Mouse (Mus musculus) cerebellum, adult 2 months (tissue): ENCODE data around the gene Zfp804a. TPM values are rescaled to one million over a fixed set of nuclear protein-coding genes. Genes with fewer than 3 reads are reported as not detected.

ENCODE experiments used
- DNase-seq, 2 experiments: peaks; one replicate each; pipeline ENCODE4 v3.0.0; 2021
- H3K27ac ChIP-seq: fragments of 200-500 bp; 2 replicates; pipeline ENCODE4 v1.5.1; 2012; ENCODE audit warnings: low read length, control low read depth, inconsistent platforms; ENCODE audit not compliant: insufficient read depth
- H3K27me3 ChIP-seq: fragments of 200-500 bp; 2 replicates; pipeline ENCODE4 v1.6.1; 2012; ENCODE audit warnings: inconsistent platforms, mild to moderate bottlenecking, low read length, moderate library complexity; ENCODE audit not compliant: control insufficient read depth, insufficient read depth
- H3K4me1 ChIP-seq: fragments of 200-500 bp; 2 replicates; pipeline ENCODE4 v1.6.1; 2011; ENCODE audit warnings: low read length; ENCODE audit not compliant: control insufficient read depth, insufficient read depth
- H3K4me3 ChIP-seq: fragments of 200-500 bp; replicated peaks from 2 replicates; pipeline ENCODE3; 2011; ENCODE audit warnings: mild to moderate bottlenecking, low read depth, low read length, control low read depth; ENCODE audit not compliant: insufficient read depth
- CTCF ChIP-seq: fragments of 200-500 bp; IDR thresholded peaks from 2 replicates; pipeline ENCODE4 v1.5.1; 2011; ENCODE audit warnings: low read depth, mild to moderate bottlenecking, control low read depth, low read length, moderate library complexity, borderline replicate concordance; ENCODE audit not compliant: insufficient read depth
- POLR2A ChIP-seq: fragments of 200-500 bp; IDR thresholded peaks from 2 replicates; pipeline ENCODE4 v1.6.1; 2011; ENCODE audit warnings: low read length, control low read depth, borderline replicate concordance; ENCODE audit not compliant: insufficient read depth
- WGBS: fragments of 180-500 bp; shearing (Covaris S2); methylation state at CpG from one replicate; pipeline ENCODE4 v1.1.7; 2018; 5-methylcytosine and 5-hydroxymethylcytosine counted together
- polyA plus RNA-seq: library from polyadenylated mRNA; depleted of rRNA; stranded (reverse); fragments of >200 nt; gene quantifications from 2 replicates; pipeline ENCODE4 v1.2.3, GENCODE M21; 2012

Zfp804a gene
- polyA plus RNA-seq, 1 experiment, result 7.5 TPM

DNA sequence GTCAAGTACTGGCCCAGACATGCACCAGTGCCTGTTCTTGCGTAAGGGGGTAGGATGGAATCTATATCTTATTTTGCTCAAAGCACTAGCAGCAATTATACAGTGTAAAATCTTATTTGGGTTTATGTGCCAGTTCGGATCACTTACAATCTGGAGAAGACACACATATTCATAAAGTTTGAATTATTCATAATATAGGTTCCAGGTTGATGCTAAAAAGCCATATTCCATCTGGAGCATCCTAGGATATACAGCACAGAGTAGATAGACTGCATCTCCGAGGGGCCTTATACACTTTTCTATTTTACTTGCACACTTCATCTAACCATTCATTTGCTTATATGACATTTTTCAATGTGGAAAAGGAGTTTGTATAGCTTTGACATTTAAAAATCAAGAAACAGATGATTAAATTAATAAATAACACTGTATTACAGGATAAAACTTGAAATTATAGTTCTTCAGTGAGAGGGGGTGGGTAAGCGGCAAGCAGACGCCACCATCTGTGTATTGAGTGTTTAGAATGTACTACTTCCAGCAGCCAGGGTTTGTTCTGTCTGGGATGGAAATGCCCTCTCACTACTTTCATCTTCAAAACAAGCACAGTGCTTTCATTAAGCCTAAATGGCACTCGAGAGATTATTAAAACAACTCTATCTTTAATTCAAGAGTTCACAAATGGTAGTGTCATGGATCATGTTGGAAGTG is 25.4 kb downstream of the Zfp804a start:
- no peak for DNase-seq
- no peaks in the 10 kb centered on the region for H3K27me3 ChIP-seq
- WGBS, result 93% methylated on average over 6 of the region's 6 CpGs
- no peaks in the 10 kb centered on the region for H3K4me1 ChIP-seq
- no peak for TF ChIP-seq POLR2A
- no peak for TF ChIP-seq CTCF
- H3K4me3 ChIP-seq, result no peak overlapping the region
- H3K27ac ChIP-seq, result no peak overlapping the region

DNA sequence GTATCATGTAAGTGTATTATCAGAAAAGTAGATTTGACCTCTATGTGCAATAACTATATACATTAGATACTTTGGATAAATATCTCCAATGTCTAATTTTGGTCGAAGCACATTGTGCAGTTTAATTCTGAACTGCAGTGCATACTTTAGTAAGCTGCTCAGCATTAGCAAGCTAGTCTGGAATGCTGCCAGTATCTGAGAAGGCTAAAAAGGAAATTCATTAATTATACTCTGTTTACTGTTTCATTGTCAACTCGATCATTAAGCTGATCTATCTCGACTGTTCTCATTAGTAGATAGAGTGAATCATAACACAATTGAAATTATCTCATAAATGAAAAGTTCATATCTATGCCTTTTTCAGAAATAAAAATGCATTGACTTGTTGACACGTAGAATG is 27.7 kb downstream of the Zfp804a start:
- 43% methylated on average over 4 of the region's 4 CpGs for WGBS
- H3K27me3 ChIP-seq, result no peaks in the 10 kb centered on the region
- no peaks in the 10 kb centered on the region for H3K4me1 ChIP-seq
- no peak overlapping the region for H3K4me3 ChIP-seq
- no peak for DNase-seq
- TF ChIP-seq CTCF (no peak), POLR2A (no peak)
- H3K27ac ChIP-seq, result no peak overlapping the region

DNA sequence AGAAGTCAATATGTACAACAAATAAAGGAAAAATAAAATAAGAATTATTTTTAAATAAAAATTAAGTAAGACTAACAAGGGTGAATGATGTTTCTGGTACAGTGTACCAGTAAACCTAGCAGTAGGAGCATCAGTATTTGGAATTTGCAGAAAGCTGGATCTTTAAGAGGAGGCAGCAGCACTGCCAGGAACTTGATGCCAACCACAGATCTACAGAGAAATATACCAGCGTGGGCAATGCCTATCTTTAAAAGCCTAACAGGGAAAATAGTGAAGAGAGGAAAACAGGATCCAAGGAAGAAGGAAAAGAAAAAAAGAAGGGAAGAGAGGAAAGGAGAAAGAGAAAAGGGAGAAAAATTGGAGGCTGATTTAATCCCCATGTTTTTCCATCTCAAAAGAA is 60.1 kb downstream of the Zfp804a start:
- DNase-seq, result no peak
- Histone ChIP-seq H3K27ac (no peak overlapping the region), H3K4me1 (no peaks in the 10 kb centered on the region), H3K27me3 (no peaks in the 10 kb centered on the region), H3K4me3 (no peak overlapping the region)
- WGBS, result 23% methylated on average over 1 of the region's 1 CpGs
- TF ChIP-seq POLR2A, result no peak
- TF ChIP-seq CTCF, result no peak

GRCm38 (mm10) chr2:82113650-82114049 is 60.6 kb downstream of the Zfp804a start:
- DNase-seq, result no peak
- 80% methylated on average over 2 of the region's 2 CpGs for WGBS
- no peaks in the 10 kb centered on the region for H3K27me3 ChIP-seq
- TF ChIP-seq POLR2A (no peak), CTCF (no peak)
- no peaks in the 10 kb centered on the region for H3K4me1 ChIP-seq
- no peak overlapping the region for H3K4me3 ChIP-seq
- H3K27ac ChIP-seq, result no peak overlapping the region

- WGBS, result 65% methylated on average over 2 of the region's 2 CpGs
- H3K27ac ChIP-seq, result no peak overlapping the region
- no peaks in the 10 kb centered on the region for H3K4me1 ChIP-seq
- DNase-seq, result no peak
- no peaks in the 10 kb centered on the region for H3K27me3 ChIP-seq
- TF ChIP-seq POLR2A (no peak), CTCF (no peak)
- H3K4me3 ChIP-seq, result no peak overlapping the region
These were observed 66.6 kb downstream of the Zfp804a start for GRCm38 (mm10) chr2:82119577-82119976.

GRCm38 (mm10) chr2:82178693-82179092 is 125.7 kb downstream of the Zfp804a start:
- WGBS, result 94% methylated on average over 2 of the region's 2 CpGs
- TF ChIP-seq POLR2A (no peak), CTCF (no peak)
- Histone ChIP-seq H3K4me1 (no peaks in the 10 kb centered on the region), H3K27me3 (no peaks in the 10 kb centered on the region), H3K27ac (no peak overlapping the region), H3K4me3 (no peak overlapping the region)
- no peak for DNase-seq

GRCm38 (mm10) chr2:82181010-82181409 is 128.0 kb downstream of the Zfp804a start:
- DNase-seq, result no peak
- Histone ChIP-seq H3K4me1 (no peaks in the 10 kb centered on the region), H3K27ac (no peak overlapping the region), H3K4me3 (no peak overlapping the region), H3K27me3 (no peaks in the 10 kb centered on the region)
- TF ChIP-seq CTCF (no peak), POLR2A (no peak)
- 100% methylated on average over 1 of the region's 1 CpGs for WGBS

DNA sequence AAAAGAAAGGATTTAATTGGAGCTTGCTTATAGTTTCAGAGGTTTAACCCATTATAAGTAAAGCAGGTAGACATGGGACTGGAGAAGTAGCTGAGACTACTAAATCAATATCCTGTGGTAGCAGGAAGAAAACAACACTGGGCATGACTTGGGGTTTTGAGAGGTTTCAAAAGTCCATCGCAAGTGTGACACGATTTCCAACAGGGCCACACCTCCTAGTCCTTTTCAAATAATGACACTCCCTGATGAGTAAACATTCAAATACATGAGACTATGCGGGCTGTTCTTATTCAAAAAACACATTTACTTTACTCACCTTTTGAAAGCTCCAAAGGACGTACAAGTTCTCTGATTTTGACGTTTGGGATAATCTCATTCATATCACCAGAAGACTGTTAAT is 146.9 kb downstream of the Zfp804a start:
- Histone ChIP-seq H3K27me3 (no peaks in the 10 kb centered on the region), H3K4me1 (no peaks in the 10 kb centered on the region), H3K27ac (no peak overlapping the region), H3K4me3 (no peak overlapping the region)
- TF ChIP-seq POLR2A, result no peak
- TF ChIP-seq CTCF, result no peak
- 87% methylated on average over 5 of the region's 5 CpGs for WGBS
- no peak for DNase-seq
